Mouse (Mus musculus) lung, postnatal 0 days (tissue): Measurements from ENCODE around the gene Bag3. TPM values are rescaled to one million over a fixed set of nuclear protein-coding genes. Genes with fewer than 3 reads are reported as not detected.
"Not testable (repeated sequence)": the region's sequence is repeated elsewhere in the genome, so short reads cannot be mapped to it uniquely, and the experiment has no call there.

Experiments
- ATAC-seq: fragments of 200-750 bp; cut with Nextera tagmentation; 2 replicates; pipeline ENCODE4 v1.8.0; 2017; ENCODE audit warnings: moderate library complexity
- DNase-seq: peaks from one replicate; pipeline ENCODE4 v3.0.0-alpha.2; 2016; ENCODE audit warnings: low spot score
- H3K27ac ChIP-seq: fragments of 300-500 bp; sonication (generic); 2 replicates; pipeline ENCODE4 v1.5.1; 2014; ENCODE audit warnings: antibody characterized with exemption, mild to moderate bottlenecking, low read length, mixed read lengths
- H3K27me3 ChIP-seq: fragments of 300-500 bp; sonication (generic); replicated peaks from 2 replicates; pipeline ENCODE4 v1.6.1; 2014; ENCODE audit warnings: low read length, mixed read lengths; ENCODE audit not compliant: insufficient read depth
- H3K36me3 ChIP-seq: fragments of 300-500 bp; sonication (generic); 2 replicates; pipeline ENCODE4 v1.6.1; 2014; ENCODE audit warnings: low read length, mixed read lengths; ENCODE audit not compliant: insufficient read depth
- H3K4me1 ChIP-seq: fragments of 300-500 bp; sonication (generic); 2 replicates; pipeline ENCODE4 v1.6.1; 2014; ENCODE audit warnings: antibody characterized with exemption, low read depth, low read length, mixed read lengths; ENCODE audit not compliant: insufficient read depth
- H3K4me2 ChIP-seq: fragments of 300-500 bp; sonication (generic); replicated peaks from 2 replicates; pipeline ENCODE4 v1.6.1; 2014; ENCODE audit warnings: low read depth, mild to moderate bottlenecking, low read length, moderate library complexity, mixed read lengths
- H3K4me3 ChIP-seq: fragments of 300-500 bp; sonication (generic); 2 replicates; pipeline ENCODE4 v1.5.1; 2014; ENCODE audit warnings: low read depth, low read length
- H3K9ac ChIP-seq: fragments of 300-500 bp; sonication (generic); replicated peaks from 2 replicates; pipeline ENCODE4 v1.6.1; 2014; ENCODE audit warnings: low read depth, mild to moderate bottlenecking
- H3K9me3 ChIP-seq: fragments of 300-500 bp; sonication (generic); 2 replicates; pipeline ENCODE4 v1.6.1; 2016; ENCODE audit warnings: low read length, mixed read lengths
- CTCF ChIP-seq: IDR thresholded peaks from 2 replicates; pipeline ENCODE4 v1.5.1; 2016; ENCODE audit warnings: antibody characterized with exemption, mild to moderate bottlenecking
- EP300 ChIP-seq: IDR thresholded peaks from 2 replicates; pipeline ENCODE4 v1.6.1; 2016; ENCODE audit warnings: antibody characterized with exemption, mild to moderate bottlenecking, control low read depth
- WGBS: fragments of 180-500 bp; shearing (Covaris S2); extraction: QIAGEN DNeasy Blood & Tissue Kit; methylation state at CpG from one replicate; pipeline ENCODE4 v1.1.7; 2014; 5-methylcytosine and 5-hydroxymethylcytosine counted together
- polyA plus RNA-seq: library from polyadenylated mRNA; unstranded; fragments of >200 nt; fragmentation: Nextera tagmentation; extraction: Ambion mirVana; gene quantifications from 2 replicates; pipeline ENCODE4 v1.2.1, GENCODE M21; 2015

Gene Bag3
- polyA plus RNA-seq, 1 experiment from 2014 or later, result 23.7 TPM

GRCm38 (mm10) chr7:128567561-128568244 is 44.3 kb downstream of the Bag3 start:
- TF ChIP-seq CTCF (no peak), EP300 (no peak)
- Histone ChIP-seq H3K27me3 (no peaks in the 10 kb centered on the region), H3K4me3 (no peak overlapping the region), H3K9me3 (no peaks in the 10 kb centered on the region), H3K4me1 (no peaks in the 10 kb centered on the region), H3K9ac (no peak overlapping the region), H3K36me3 (no peaks in the 10 kb centered on the region), H3K4me2 (no peak overlapping the region), H3K27ac (no peak overlapping the region)
- WGBS, result 82% methylated on average over 8 of the region's 8 CpGs
- ATAC-seq, result no peak
- no peak for DNase-seq

DNA sequence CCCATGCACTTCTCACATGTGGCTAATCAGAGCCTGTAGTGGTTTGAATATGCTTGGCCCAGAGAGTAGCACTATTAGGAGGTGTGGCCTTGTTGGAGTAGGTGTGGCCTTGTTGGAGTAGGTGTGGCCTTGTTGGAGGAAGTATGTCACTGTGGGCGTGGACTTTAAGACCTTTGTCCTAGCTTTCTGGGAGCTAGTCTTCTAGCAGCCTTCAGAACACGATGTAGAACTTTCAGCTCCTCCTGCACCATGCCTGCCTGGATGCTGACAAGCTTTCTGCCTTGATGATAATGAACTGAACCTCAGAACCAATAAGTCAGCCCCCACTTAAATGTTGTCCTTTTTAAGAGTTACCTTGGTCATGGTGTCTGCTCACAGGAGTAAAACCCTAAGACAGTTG is 46.0 kb downstream of the Bag3 start:
- H3K4me2 ChIP-seq, H3K4me1 ChIP-seq, ATAC-seq, H3K36me3 ChIP-seq, H3K4me3 ChIP-seq, H3K27me3 ChIP-seq, DNase-seq, H3K9ac ChIP-seq, H3K27ac ChIP-seq, H3K9me3 ChIP-seq: not testable (repeated sequence)
- 89% methylated on average over 2 of the region's 2 CpGs for WGBS

DNA sequence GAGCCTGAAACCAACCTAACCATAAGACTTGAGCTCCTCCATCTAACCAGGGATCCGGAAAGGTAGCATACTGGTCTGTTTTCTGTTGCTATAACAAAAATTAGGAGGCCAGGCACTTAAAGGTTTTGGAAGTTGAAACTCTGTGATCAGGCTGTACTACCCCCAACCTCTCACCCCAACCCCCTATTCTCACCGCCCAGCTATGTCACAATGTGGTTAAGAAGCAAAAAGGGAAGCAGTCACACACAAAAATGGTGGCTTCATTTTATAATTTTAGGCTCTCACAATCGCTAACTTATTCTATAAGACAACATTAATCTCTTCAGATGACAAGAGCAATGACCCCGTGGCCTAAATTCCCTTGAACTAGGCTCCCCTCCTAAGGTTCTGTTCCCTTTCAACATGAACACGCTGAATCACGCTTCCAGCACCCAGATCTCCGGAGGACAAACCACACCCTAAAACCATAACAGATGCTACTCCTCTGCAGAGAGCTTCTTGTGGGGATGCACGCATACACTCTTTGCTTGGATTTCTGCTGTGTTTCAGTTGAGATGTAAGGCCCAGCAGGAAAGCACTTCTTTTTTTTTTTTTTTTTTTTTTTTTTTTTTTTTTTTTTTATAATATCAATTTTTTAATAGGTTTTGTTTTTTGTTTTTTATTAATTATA is 46.7 kb downstream of the Bag3 start:
- Histone ChIP-seq H3K27ac (no peak overlapping the region), H3K4me2 (no peak overlapping the region), H3K36me3 (no peaks in the 10 kb centered on the region), H3K9ac (no peak overlapping the region), H3K27me3 (no peaks in the 10 kb centered on the region), H3K4me3 (no peak overlapping the region), H3K4me1 (no peaks in the 10 kb centered on the region), H3K9me3 (no peaks in the 10 kb centered on the region)
- no peak for ATAC-seq
- DNase-seq, result no peak
- 85% methylated on average over 8 of the region's 8 CpGs for WGBS
- TF ChIP-seq CTCF (no peak), EP300 (no peak)

DNA sequence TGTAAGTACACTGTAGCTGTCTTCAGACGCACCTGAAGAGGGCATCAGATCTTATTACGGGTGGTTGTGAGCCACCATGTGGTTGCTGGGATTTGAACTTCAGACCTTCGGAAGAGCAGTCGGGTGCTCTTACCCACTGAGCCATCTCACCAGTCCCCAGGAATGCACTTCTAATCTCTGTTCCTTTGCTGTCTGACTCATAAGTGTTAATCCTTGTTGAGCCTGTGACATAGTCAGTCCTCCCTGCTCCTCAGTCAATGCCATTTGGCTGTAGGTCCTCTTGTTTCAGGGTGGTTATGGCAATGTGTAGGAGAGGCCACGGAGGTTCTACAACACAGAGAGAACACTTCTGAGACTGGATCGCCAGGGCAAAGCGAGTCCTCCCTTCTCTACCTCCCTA is 47.2 kb downstream of the Bag3 start:
- not testable (repeated sequence) for H3K27ac ChIP-seq, ATAC-seq, DNase-seq, H3K4me2 ChIP-seq, H3K4me1 ChIP-seq, H3K9me3 ChIP-seq, H3K4me3 ChIP-seq, H3K27me3 ChIP-seq, H3K9ac ChIP-seq, H3K36me3 ChIP-seq
- WGBS, result 75% methylated on average over 7 of the region's 7 CpGs

DNA sequence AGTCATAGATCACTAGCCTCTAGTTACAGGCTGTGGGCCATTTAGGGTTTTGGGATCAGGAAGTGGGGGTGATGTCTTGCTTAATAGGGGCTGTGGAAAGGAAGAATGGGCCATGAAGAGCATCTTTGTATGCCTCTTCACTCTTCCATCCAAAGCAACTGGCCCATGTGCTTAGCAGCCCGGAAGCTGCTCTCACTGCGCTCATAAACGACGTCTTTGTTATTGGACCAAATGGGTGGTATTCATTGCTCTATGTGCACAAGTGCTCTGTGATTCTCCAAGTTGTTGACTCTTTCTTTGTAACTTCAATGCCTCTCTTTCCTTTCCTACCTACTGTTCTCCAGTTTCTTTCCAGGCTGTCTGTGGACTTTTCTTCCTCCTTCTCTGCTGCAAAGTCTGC is 48.6 kb downstream of the Bag3 start:
- no peaks in the 10 kb centered on the region for H3K4me1 ChIP-seq
- DNase-seq (no peak), ATAC-seq (no peak)
- H3K4me2 ChIP-seq, result no peak overlapping the region
- H3K27ac ChIP-seq, result no peak overlapping the region
- TF ChIP-seq EP300, result no peak
- no peak for TF ChIP-seq CTCF
- no peaks in the 10 kb centered on the region for H3K9me3 ChIP-seq
- H3K4me3 ChIP-seq, result no peak overlapping the region
- 69% methylated on average over 4 of the region's 4 CpGs for WGBS
- no peaks in the 10 kb centered on the region for H3K27me3 ChIP-seq
- H3K9ac ChIP-seq, result no peak overlapping the region
- H3K36me3 ChIP-seq, result no peaks in the 10 kb centered on the region

GRCm38 (mm10) chr7:128575211-128575610 is 51.8 kb downstream of the Bag3 start:
- no peak overlapping the region for H3K9ac ChIP-seq

More at GRCm38 (mm10) chr7:128575211-128575610, 51.8 kb downstream of the Bag3 start:
- Histone ChIP-seq H3K27ac (no peak overlapping the region), H3K36me3 (no peaks in the 10 kb centered on the region), H3K27me3 (no peaks in the 10 kb centered on the region), H3K4me2 (no peak overlapping the region), H3K4me1 (no peaks in the 10 kb centered on the region), H3K4me3 (no peak overlapping the region), H3K9me3 (no peaks in the 10 kb centered on the region)
- no peak for DNase-seq
- 89% methylated on average over 5 of the region's 5 CpGs for WGBS
- ATAC-seq, result no peak
- no peak for TF ChIP-seq CTCF
- no peak for TF ChIP-seq EP300
